Mouse (Mus musculus) MEL (cell line): Measurements from ENCODE around the gene Nell2. TPM values are rescaled to one million over a fixed set of nuclear protein-coding genes. Genes with fewer than 3 reads are reported as not detected.

Source experiments
- DNase-seq: peaks from one replicate; pipeline ENCODE4 v3.0.0; 2011; ENCODE audit warnings: low read depth, low spot score
- H3K27ac ChIP-seq: 2 replicates; pipeline ENCODE4 v1.5.1; 2012; ENCODE audit warnings: low read depth, mild to moderate bottlenecking, control low read depth, low read length, moderate library complexity; ENCODE audit not compliant: control insufficient read depth
- H3K27me3 ChIP-seq, 2 experiments: fragments of 150-350 bp in 1 of 2; sonication (generic) in 1 of 2; 2 replicates each; pipeline ENCODE4 v1.6.1; 2012; ENCODE audit warnings: low read length in 2 of 2, mild to moderate bottlenecking in 2 of 2, improper control_type of control experiment in 1 of 2, moderate library complexity in 1 of 2; ENCODE audit not compliant: insufficient read depth in 2 of 2, control insufficient read depth in 1 of 2
- H3K36me3 ChIP-seq, 2 experiments: 2 replicates each; pipeline ENCODE4 v1.6.1; 2012 to 2014; ENCODE audit warnings: low read length in 2 of 2, improper control_type of control experiment in 1 of 2, inconsistent platforms in 1 of 2, mild to moderate bottlenecking in 1 of 2; ENCODE audit not compliant: insufficient read depth in 2 of 2, control insufficient read depth in 1 of 2
- H3K4me1 ChIP-seq, 2 experiments: fragments of 150-350 bp in 1 of 2; sonication (generic) in 1 of 2; 2 replicates each; pipeline ENCODE4 v1.6.1; 2012; ENCODE audit warnings: low read length in 2 of 2, improper control_type of control experiment in 1 of 2, mild to moderate bottlenecking in 1 of 2; ENCODE audit not compliant: insufficient read depth in 2 of 2, control insufficient read depth in 1 of 2
- H3K4me3 ChIP-seq, 2 experiments: fragments of 150-350 bp in 1 of 2; sonication (generic) in 1 of 2; 2 replicates each; pipeline ENCODE4 v1.5.1; 2012; ENCODE audit warnings: low read depth in 2 of 2, low read length in 2 of 2, mild to moderate bottlenecking in 2 of 2, moderate library complexity in 2 of 2, control low read depth in 1 of 2, improper control_type of control experiment in 1 of 2; ENCODE audit not compliant: control insufficient read depth in 1 of 2, insufficient read depth in 1 of 2
- H3K79me2 ChIP-seq: 2 replicates; pipeline ENCODE4 v1.6.1; 2012; ENCODE audit warnings: mild to moderate bottlenecking, low read length, moderate library complexity; ENCODE audit not compliant: control insufficient read depth, poor library complexity, insufficient read depth
- H3K9ac ChIP-seq: 2 replicates; pipeline ENCODE4 v1.6.1; 2012; ENCODE audit warnings: low read depth, mild to moderate bottlenecking, control low read depth, low read length, moderate library complexity; ENCODE audit not compliant: control insufficient read depth, poor library complexity, severe bottlenecking
- H3K9me3 ChIP-seq: fragments of 150-350 bp; sonication (generic); replicated peaks from 2 replicates; pipeline ENCODE4 v1.6.1; 2012; ENCODE audit warnings: mild to moderate bottlenecking, low read length, improper control_type of control experiment, moderate library complexity; ENCODE audit not compliant: insufficient read depth
- CHD1 ChIP-seq: IDR thresholded peaks from 2 replicates; pipeline ENCODE4 v1.6.1; 2012; ENCODE audit warnings: low read depth, mild to moderate bottlenecking, inconsistent platforms, low read length, improper control_type of control experiment
- E2F4 ChIP-seq: IDR thresholded peaks from 2 replicates; pipeline ENCODE4 v1.6.1; 2011; ENCODE audit warnings: low read depth, low read length, improper control_type of control experiment, borderline replicate concordance
- ELF1 ChIP-seq: IDR thresholded peaks from 2 replicates; pipeline ENCODE4 v1.6.1; 2014; ENCODE audit warnings: low read depth, mild to moderate bottlenecking, inconsistent platforms, low read length, improper control_type of control experiment, moderate library complexity
- GABPA ChIP-seq: IDR thresholded peaks from 2 replicates; pipeline ENCODE4 v1.6.1; 2012; ENCODE audit warnings: low read depth, mild to moderate bottlenecking, inconsistent platforms, low read length, improper control_type of control experiment, moderate library complexity
- HCFC1 ChIP-seq: IDR thresholded peaks from 2 replicates; pipeline ENCODE4 v1.6.1; 2012; ENCODE audit warnings: low read depth, mild to moderate bottlenecking, inconsistent platforms, low read length, improper control_type of control experiment, moderate library complexity
- KAT2A ChIP-seq: conservative IDR thresholded peaks from 2 replicates; pipeline ENCODE4 v1.6.1; 2012; ENCODE audit warnings: low read depth, low read length, improper control_type of control experiment, inconsistent platforms
- MAFK ChIP-seq: IDR thresholded peaks from 2 replicates; pipeline ENCODE4 v1.6.1; 2011; ENCODE audit warnings: low read depth, mild to moderate bottlenecking, low read length, improper control_type of control experiment, borderline replicate concordance
- MEF2A ChIP-seq: IDR thresholded peaks from 2 replicates; pipeline ENCODE4 v1.6.1; 2014; ENCODE audit warnings: low read depth, mild to moderate bottlenecking, inconsistent platforms, low read length, improper control_type of control experiment; ENCODE audit not compliant: poor library complexity, insufficient replicate concordance, severe bottlenecking; ENCODE audit errors: extremely low read depth
- MXI1 ChIP-seq: IDR thresholded peaks from 2 replicates; pipeline ENCODE4 v1.6.1; 2011; ENCODE audit warnings: mild to moderate bottlenecking, low read depth, low read length, improper control_type of control experiment
- RAD21 ChIP-seq: IDR thresholded peaks from 2 replicates; pipeline ENCODE4 v1.6.1; 2011; ENCODE audit warnings: mild to moderate bottlenecking, low read depth, low read length, improper control_type of control experiment
- RCOR1 ChIP-seq: IDR thresholded peaks from 2 replicates; pipeline ENCODE4 v1.6.1; 2012; ENCODE audit warnings: low read depth, mild to moderate bottlenecking, inconsistent platforms, low read length, improper control_type of control experiment
- SMC3 ChIP-seq: IDR thresholded peaks from 2 replicates; pipeline ENCODE4 v1.6.1; 2011; ENCODE audit warnings: low read depth, low read length, improper control_type of control experiment
- TBP ChIP-seq: IDR thresholded peaks from 2 replicates; pipeline ENCODE4 v1.8.0; 2011; ENCODE audit warnings: low read depth, low read length, improper control_type of control experiment
- TCF12 ChIP-seq: IDR thresholded peaks from 2 replicates; pipeline ENCODE4 v1.6.1; 2014; ENCODE audit warnings: low read depth, mild to moderate bottlenecking, inconsistent platforms, low read length, improper control_type of control experiment, moderate library complexity
- UBTF ChIP-seq: IDR thresholded peaks from 2 replicates; pipeline ENCODE4 v1.6.1; 2012; ENCODE audit warnings: low read depth, mild to moderate bottlenecking, inconsistent platforms, low read length, improper control_type of control experiment, moderate library complexity, borderline replicate concordance; ENCODE audit not compliant: insufficient read depth
- ZC3H11A ChIP-seq: IDR thresholded peaks from 2 replicates; pipeline ENCODE4 v1.6.1; 2012; ENCODE audit warnings: low read depth, mild to moderate bottlenecking, inconsistent platforms, low read length, improper control_type of control experiment
- ZKSCAN1 ChIP-seq: IDR thresholded peaks from 2 replicates; pipeline ENCODE4 v1.6.1; 2012; ENCODE audit warnings: low read depth, mild to moderate bottlenecking, inconsistent platforms, low read length, improper control_type of control experiment, moderate library complexity
- ZMIZ1 ChIP-seq: IDR thresholded peaks from 2 replicates; pipeline ENCODE4 v1.6.1; 2012; ENCODE audit warnings: low read depth, mild to moderate bottlenecking, inconsistent platforms, low read length, improper control_type of control experiment, moderate library complexity
- polyA plus RNA-seq, 2 experiments: library from polyadenylated mRNA; stranded (reverse) in 1 of 2; unstranded in 1 of 2; fragments of >175 nt in 1 of 2; fragments of >200 nt in 1 of 2; gene quantifications; 2 replicates each; pipeline versions ENCODE4 v1.2.1 to v1.2.4; 2012; ENCODE audit warnings: low replicate concordance in 2 of 2, low read depth in 1 of 2; ENCODE audit not compliant: insufficient read length in 2 of 2, insufficient read depth in 1 of 2, missing spikeins in 1 of 2
- total RNA-seq: library from RNA; depleted of rRNA; stranded (reverse); fragments of 300-350 nt; gene quantifications from 2 replicates; pipeline ENCODE4 v1.2.3, GENCODE M21; 2012

The Nell2 gene
- total and polyA plus RNA-seq, 3 experiments = not detected

DNA sequence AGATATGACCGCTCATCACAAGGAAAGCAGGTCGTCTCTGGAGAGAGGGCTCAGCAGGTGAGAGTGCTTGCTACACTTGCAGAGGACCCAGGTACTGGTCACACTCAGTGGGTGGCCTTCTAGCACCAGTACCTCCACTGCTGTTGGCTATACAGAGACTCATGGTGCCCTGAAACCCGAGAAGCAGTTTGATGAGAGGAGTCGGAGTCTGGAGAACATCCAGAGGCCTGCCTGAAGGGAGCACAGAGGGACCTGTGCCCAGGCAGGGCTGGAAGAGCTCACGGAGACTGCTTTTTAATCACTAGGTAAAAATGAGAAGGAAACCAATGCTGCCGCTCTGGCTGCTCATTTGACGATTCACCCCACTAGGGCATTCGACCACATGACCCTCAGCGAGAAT lies 271.2 kb downstream of the Nell2 start:
- Histone ChIP-seq H3K79me2 (no peaks in the 10 kb centered on the region), H3K9ac (no peak overlapping the region), H3K4me3 (no peak overlapping the region), H3K9me3 (no peaks in the 10 kb centered on the region), H3K4me1 (no peaks in the 10 kb centered on the region), H3K27me3 (no peaks in the 10 kb centered on the region), H3K27ac (no peak overlapping the region), H3K36me3 (no peaks in the 10 kb centered on the region)
- TF ChIP-seq GABPA (no peak), ZC3H11A (no peak), MXI1 (no peak), E2F4 (no peak), UBTF (no peak), TBP (no peak), CHD1 (no peak)
- DNase-seq = no peak

DNA sequence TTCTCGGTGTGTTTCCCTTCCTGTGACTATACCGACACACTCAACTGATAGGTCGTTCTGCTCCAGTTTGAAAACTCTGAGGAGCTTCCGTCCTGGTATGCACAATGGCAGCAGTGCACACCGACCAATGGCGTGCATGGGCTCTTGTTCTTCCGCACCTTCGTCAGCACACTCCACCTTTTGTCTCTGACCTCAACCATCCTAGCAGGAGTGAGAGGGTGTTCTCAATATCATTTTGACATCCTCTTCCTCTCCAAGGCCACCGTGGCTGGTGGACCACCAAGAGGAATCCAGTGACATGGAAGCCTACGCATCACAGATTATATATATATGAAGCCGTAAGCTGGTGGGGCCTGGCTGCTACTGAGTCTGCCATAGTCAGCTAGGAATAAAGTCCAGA lies 282.8 kb downstream of the Nell2 start:
- DNase-seq = no peak
- no peak overlapping the region for H3K9ac ChIP-seq
- no peaks in the 10 kb centered on the region for H3K79me2 ChIP-seq
- TF ChIP-seq MAFK (no peak), HCFC1 (no peak)
- no peaks in the 10 kb centered on the region for H3K36me3 ChIP-seq
- no peaks in the 10 kb centered on the region for H3K9me3 ChIP-seq
- H3K27me3 ChIP-seq = no peaks in the 10 kb centered on the region
- H3K27ac ChIP-seq = no peak overlapping the region
- H3K4me3 ChIP-seq = no peak overlapping the region
- no peaks in the 10 kb centered on the region for H3K4me1 ChIP-seq

DNA sequence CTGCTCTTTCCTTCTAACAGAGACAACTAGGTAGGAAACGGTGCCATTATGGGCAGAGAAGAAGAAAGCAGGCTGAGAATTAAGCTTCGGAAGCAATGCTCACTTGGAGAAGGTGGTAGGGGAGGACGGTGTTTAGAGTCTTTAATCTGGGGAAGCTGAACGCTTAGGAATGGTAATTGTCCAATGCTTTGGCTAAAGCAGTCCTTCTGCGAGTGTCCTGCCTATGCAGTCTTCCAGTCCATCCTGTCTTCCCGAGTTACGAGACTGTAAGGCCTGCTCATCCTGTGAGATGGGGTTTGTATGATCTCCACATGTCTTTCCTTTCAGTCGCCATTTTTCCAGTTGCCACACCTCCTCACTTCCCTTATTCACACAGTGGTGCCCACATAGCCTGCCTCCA lies 284.5 kb downstream of the Nell2 start:
- Histone ChIP-seq H3K4me3 (no peak overlapping the region), H3K9me3 (no peaks in the 10 kb centered on the region), H3K36me3 (no peaks in the 10 kb centered on the region), H3K4me1 (no peaks in the 10 kb centered on the region), H3K27me3 (no peaks in the 10 kb centered on the region), H3K27ac (no peak overlapping the region), H3K9ac (no peak overlapping the region), H3K79me2 (no peaks in the 10 kb centered on the region)
- TF ChIP-seq ZKSCAN1 (no peak), MEF2A (no peak), ZMIZ1 (no peak), CHD1 (no peak), KAT2A (no peak), ELF1 (no peak), SMC3 (no peak), RCOR1 (no peak), RAD21 (no peak), TCF12 (no peak)
- no peak for DNase-seq
